Mouse (Mus musculus) limb, embryonic 15.5 days (tissue): Measurements from ENCODE around the gene Dapk2. TPM values are rescaled to one million over a fixed set of nuclear protein-coding genes. Genes with fewer than 3 reads are reported as not detected.

ENCODE experiments used
- ATAC-seq: fragments of 200-750 bp; cut with Nextera tagmentation; 2 replicates; pipeline ENCODE4 v1.8.0; 2017; ENCODE audit warnings: low read depth, moderate TSS enrichment; ENCODE audit not compliant: insufficient number of reproducible peaks, low FRiP score, low TSS enrichment
- H3K27ac ChIP-seq: fragments of 300-500 bp; sonication (generic); 2 replicates; pipeline ENCODE4 v1.5.1; 2015; ENCODE audit warnings: moderate library complexity, mild to moderate bottlenecking, inconsistent platforms
- H3K27me3 ChIP-seq: fragments of 300-500 bp; sonication (generic); 2 replicates; pipeline ENCODE4 v1.6.1; 2015; ENCODE audit warnings: inconsistent platforms
- H3K36me3 ChIP-seq: fragments of 300-500 bp; sonication (generic); 2 replicates; pipeline ENCODE4 v1.6.1; 2015; ENCODE audit warnings: inconsistent platforms
- H3K4me1 ChIP-seq: fragments of 300-500 bp; sonication (generic); 2 replicates; pipeline ENCODE4 v1.6.1; 2015; ENCODE audit warnings: inconsistent platforms
- H3K4me2 ChIP-seq: fragments of 300-500 bp; sonication (generic); 2 replicates; pipeline ENCODE4 v1.6.1; 2015; ENCODE audit warnings: mild to moderate bottlenecking, inconsistent platforms
- H3K4me3 ChIP-seq: fragments of 300-500 bp; sonication (generic); 2 replicates; pipeline ENCODE4 v1.5.1; 2015; ENCODE audit warnings: mild to moderate bottlenecking, inconsistent platforms
- H3K9ac ChIP-seq: fragments of 300-500 bp; sonication (generic); 2 replicates; pipeline ENCODE4 v1.6.1; 2015; ENCODE audit warnings: inconsistent platforms
- H3K9me3 ChIP-seq: fragments of 300-500 bp; sonication (generic); 2 replicates; pipeline ENCODE4 v1.6.1; 2016; ENCODE audit warnings: inconsistent platforms
- WGBS: fragments of 180-500 bp; shearing (Covaris S2); methylation state at CpG from one replicate; pipeline ENCODE4 v1.1.7; 2015; 5-methylcytosine and 5-hydroxymethylcytosine counted together
- polyA plus RNA-seq: library from polyadenylated mRNA; unstranded; fragments of >200 nt; fragmentation: Nextera tagmentation; extraction: Ambion mirVana; gene quantifications from 2 replicates; pipeline ENCODE4 v1.2.1, GENCODE M21; 2015

Dapk2 gene
- polyA plus RNA-seq, 1 experiment from 2014 or later, result 4.6 TPM

GRCm38 (mm10) chr9:66198533-66198932 is 40.5 kb downstream of the Dapk2 start:
- H3K9me3 ChIP-seq, result no peaks in the 10 kb centered on the region
- no peaks in the 10 kb centered on the region for H3K4me1 ChIP-seq
- ATAC-seq, result no peak
- no peak overlapping the region for H3K4me3 ChIP-seq
- no peaks in the 10 kb centered on the region for H3K27me3 ChIP-seq
- no peak overlapping the region for H3K9ac ChIP-seq
- no peak overlapping the region for H3K4me2 ChIP-seq
- no peaks in the 10 kb centered on the region for H3K36me3 ChIP-seq
- no peak overlapping the region for H3K27ac ChIP-seq
- 81% methylated on average over 1 of the region's 1 CpGs for WGBS

GRCm38 (mm10) chr9:66199657-66200410 is 41.8 kb downstream of the Dapk2 start:
- WGBS, result 69% methylated on average over 14 of the region's 14 CpGs
- no peaks in the 10 kb centered on the region for H3K36me3 ChIP-seq
- no peaks in the 10 kb centered on the region for H3K9me3 ChIP-seq
- H3K9ac ChIP-seq, result no peak overlapping the region
- no peak overlapping the region for H3K27ac ChIP-seq
- no peak overlapping the region for H3K4me2 ChIP-seq
- no peaks in the 10 kb centered on the region for H3K27me3 ChIP-seq
- no peak overlapping the region for H3K4me3 ChIP-seq
- no peaks in the 10 kb centered on the region for H3K4me1 ChIP-seq
- no peak for ATAC-seq

- Histone ChIP-seq H3K9ac (no peak overlapping the region), H3K9me3 (no peaks in the 10 kb centered on the region), H3K36me3 (no peaks in the 10 kb centered on the region), H3K27ac (no peak overlapping the region), H3K4me1 (no peaks in the 10 kb centered on the region), H3K4me2 (no peak overlapping the region), H3K4me3 (no peak overlapping the region), H3K27me3 (no peaks in the 10 kb centered on the region)
- no peak for ATAC-seq
- 60% methylated on average over 5 of the region's 5 CpGs for WGBS
These were observed 42.4 kb downstream of the Dapk2 start for GRCm38 (mm10) chr9:66200411-66200789.

- no peak overlapping the region for H3K9ac ChIP-seq
- H3K27ac ChIP-seq, result no peak overlapping the region
- H3K4me2 ChIP-seq, result no peak overlapping the region
- 56% methylated on average over 6 of the region's 6 CpGs for WGBS
- H3K4me3 ChIP-seq, result no peak overlapping the region
- no peaks in the 10 kb centered on the region for H3K4me1 ChIP-seq
- no peaks in the 10 kb centered on the region for H3K9me3 ChIP-seq
- H3K27me3 ChIP-seq, result no peaks in the 10 kb centered on the region
- no peak for ATAC-seq
- H3K36me3 ChIP-seq, result no peaks in the 10 kb centered on the region
These were observed 43.6 kb downstream of the Dapk2 start for GRCm38 (mm10) chr9:66201665-66202064.

- no peak overlapping the region for H3K4me3 ChIP-seq
- H3K27me3 ChIP-seq, result no peaks in the 10 kb centered on the region
- no peak overlapping the region for H3K27ac ChIP-seq
- no peak for ATAC-seq
- 77% methylated on average over 7 of the region's 7 CpGs for WGBS
- no peaks in the 10 kb centered on the region for H3K4me1 ChIP-seq
- no peak overlapping the region for H3K9ac ChIP-seq
- no peak overlapping the region for H3K4me2 ChIP-seq
- no peaks in the 10 kb centered on the region for H3K9me3 ChIP-seq
- H3K36me3 ChIP-seq, result no peaks in the 10 kb centered on the region
These were observed 44.4 kb downstream of the Dapk2 start for GRCm38 (mm10) chr9:66202463-66202862.

- H3K27me3 ChIP-seq, result no peaks in the 10 kb centered on the region
- H3K4me3 ChIP-seq, result no peak overlapping the region
- H3K9me3 ChIP-seq, result no peaks in the 10 kb centered on the region
- ATAC-seq, result no peak
- no peak overlapping the region for H3K4me2 ChIP-seq
- H3K36me3 ChIP-seq, result no peaks in the 10 kb centered on the region
- H3K4me1 ChIP-seq, result no peaks in the 10 kb centered on the region
- H3K9ac ChIP-seq, result no peak overlapping the region
- no peak overlapping the region for H3K27ac ChIP-seq
- 77% methylated on average over 9 of the region's 9 CpGs for WGBS
These were observed 47.7 kb downstream of the Dapk2 start for GRCm38 (mm10) chr9:66205702-66206101.

GRCm38 (mm10) chr9:66206825-66207224 is 48.8 kb downstream of the Dapk2 start:
- WGBS, result 39% methylated on average over 5 of the region's 5 CpGs
- H3K4me2 ChIP-seq, result no peak overlapping the region
- H3K9me3 ChIP-seq, result no peaks in the 10 kb centered on the region
- no peaks in the 10 kb centered on the region for H3K4me1 ChIP-seq
- no peak overlapping the region for H3K27ac ChIP-seq
- H3K9ac ChIP-seq, result no peak overlapping the region
- H3K27me3 ChIP-seq, result no peaks in the 10 kb centered on the region
- no peaks in the 10 kb centered on the region for H3K36me3 ChIP-seq
- no peak for ATAC-seq
- H3K4me3 ChIP-seq, result no peak overlapping the region

- Histone ChIP-seq H3K27me3 (no peaks in the 10 kb centered on the region), H3K4me1 (peaks cover 7% of the 10 kb centered on the region; the same call in 1 of the 2 replicates), H3K9me3 (no peaks in the 10 kb centered on the region), H3K4me2 (no peak overlapping the region), H3K4me3 (no peak overlapping the region), H3K27ac (no peak overlapping the region), H3K36me3 (no peaks in the 10 kb centered on the region), H3K9ac (no peak overlapping the region)
- no peak for ATAC-seq
- 40% methylated on average over 4 of the region's 4 CpGs for WGBS
These were observed 53.4 kb downstream of the Dapk2 start for GRCm38 (mm10) chr9:66211420-66211819.

- 75% methylated on average over 2 of the region's 2 CpGs for WGBS
- H3K4me2 ChIP-seq, result no peak overlapping the region
- no peaks in the 10 kb centered on the region for H3K36me3 ChIP-seq
- no peak overlapping the region for H3K27ac ChIP-seq
- no peak overlapping the region for H3K4me3 ChIP-seq
- no peak for ATAC-seq
- no peaks in the 10 kb centered on the region for H3K9me3 ChIP-seq
- H3K4me1 ChIP-seq, result peaks cover 7% of the 10 kb centered on the region; the same call in 1 of the 2 replicates
- no peak overlapping the region for H3K9ac ChIP-seq
- no peaks in the 10 kb centered on the region for H3K27me3 ChIP-seq
These were observed 54.1 kb downstream of the Dapk2 start for GRCm38 (mm10) chr9:66212088-66212487.

- H3K36me3 ChIP-seq, result no peaks in the 10 kb centered on the region
- 54% methylated on average over 5 of the region's 5 CpGs for WGBS
- no peak overlapping the region for H3K4me2 ChIP-seq
- no peak overlapping the region for H3K27ac ChIP-seq
- H3K4me1 ChIP-seq, result peaks cover 7% of the 10 kb centered on the region; the same call in 1 of the 2 replicates
- ATAC-seq, result no peak
- H3K9me3 ChIP-seq, result no peaks in the 10 kb centered on the region
- no peaks in the 10 kb centered on the region for H3K27me3 ChIP-seq
- no peak overlapping the region for H3K9ac ChIP-seq
- no peak overlapping the region for H3K4me3 ChIP-seq
These were observed 54.8 kb downstream of the Dapk2 start for GRCm38 (mm10) chr9:66212802-66213201.

- peaks cover 14% of the 10 kb centered on the region; the same call in 1 of the 2 replicates for H3K4me1 ChIP-seq
- no peaks in the 10 kb centered on the region for H3K36me3 ChIP-seq
- H3K27ac ChIP-seq, result peak overlapping the region; percentile 47
- 39% methylated on average over 5 of the region's 5 CpGs for WGBS
- no peak overlapping the region for H3K4me2 ChIP-seq
- no peaks in the 10 kb centered on the region for H3K9me3 ChIP-seq
- ATAC-seq, result no peak
- H3K9ac ChIP-seq, result no peak overlapping the region
- H3K27me3 ChIP-seq, result no peaks in the 10 kb centered on the region
- no peak overlapping the region for H3K4me3 ChIP-seq
These were observed 55.5 kb downstream of the Dapk2 start for GRCm38 (mm10) chr9:66213386-66214032.

GRCm38 (mm10) chr9:66215551-66215950 is 57.5 kb downstream of the Dapk2 start:
- H3K9ac ChIP-seq, result no peak overlapping the region
- peaks cover 14% of the 10 kb centered on the region; the same call in 1 of the 2 replicates for H3K4me1 ChIP-seq
- no peaks in the 10 kb centered on the region for H3K36me3 ChIP-seq
- H3K4me3 ChIP-seq, result no peak overlapping the region
- no peak for ATAC-seq
- H3K27me3 ChIP-seq, result no peaks in the 10 kb centered on the region
- H3K4me2 ChIP-seq, result no peak overlapping the region
- no peak overlapping the region for H3K27ac ChIP-seq
- no peaks in the 10 kb centered on the region for H3K9me3 ChIP-seq
